Mouse (Mus musculus) limb, embryonic 13.5 days (tissue): ENCODE measurements at regions not wholly inside any gene's neighbourhood (a gene's known extent, or its start where the extent isn't known, plus 50 kb on each side); places are given as distances from the start of the nearest gene placed in this dataset.
A peak's percentile ranks its signal among the peaks of the same experiment; 100 is the strongest.

Experiments used
- ATAC-seq: fragments of 200-750 bp; cut with Nextera tagmentation; 2 replicates; pipeline ENCODE4 v1.8.0; 2017; ENCODE audit warnings: low read depth, moderate number of reproducible peaks, moderate TSS enrichment; ENCODE audit not compliant: low FRiP score
- H3K27ac ChIP-seq: fragments of 300-500 bp; sonication (generic); 2 replicates; pipeline ENCODE4 v1.5.1; 2015; ENCODE audit warnings: inconsistent platforms, mild to moderate bottlenecking, moderate library complexity
- H3K27me3 ChIP-seq: fragments of 300-500 bp; sonication (generic); 2 replicates; pipeline ENCODE4 v1.6.1; 2015; ENCODE audit warnings: mild to moderate bottlenecking, inconsistent platforms
- H3K36me3 ChIP-seq: fragments of 300-500 bp; sonication (generic); 2 replicates; pipeline ENCODE4 v1.6.1; 2015; ENCODE audit warnings: inconsistent platforms, mild to moderate bottlenecking, moderate library complexity
- H3K4me1 ChIP-seq: fragments of 300-500 bp; sonication (generic); 2 replicates; pipeline ENCODE4 v1.6.1; 2015; ENCODE audit warnings: inconsistent platforms
- H3K4me2 ChIP-seq: fragments of 300-500 bp; sonication (generic); replicated peaks from 2 replicates; pipeline ENCODE4 v1.6.1; 2015; ENCODE audit warnings: inconsistent platforms, mild to moderate bottlenecking, moderate library complexity
- H3K4me3 ChIP-seq: fragments of 300-500 bp; sonication (generic); 2 replicates; pipeline ENCODE4 v1.5.1; 2015; ENCODE audit warnings: moderate library complexity, mild to moderate bottlenecking, inconsistent platforms
- H3K9ac ChIP-seq: fragments of 300-500 bp; sonication (generic); 2 replicates; pipeline ENCODE4 v1.6.1; 2015; ENCODE audit warnings: mild to moderate bottlenecking, inconsistent platforms
- H3K9me3 ChIP-seq: fragments of 300-500 bp; sonication (generic); 2 replicates; pipeline ENCODE4 v1.6.1; 2016; ENCODE audit warnings: inconsistent platforms
- WGBS: fragments of 180-500 bp; shearing (Covaris S2); methylation state at CpG from one replicate; pipeline ENCODE4 v1.1.7; 2015; 5-methylcytosine and 5-hydroxymethylcytosine counted together

- Histone ChIP-seq H3K4me1 (peaks cover 79% of the 10 kb centered on the region), H3K27me3 (no peaks in the 10 kb centered on the region), H3K9ac (no peak overlapping the region; the same call in 1 of the 2 replicates), H3K4me3 (no peak overlapping the region), H3K9me3 (no peaks in the 10 kb centered on the region; the same call in 1 of the 2 replicates), H3K4me2 (no peak overlapping the region; the same call in 1 of the 2 replicates), H3K27ac (peak overlapping the region; percentile 86), H3K36me3 (no peaks in the 10 kb centered on the region)
- 26% methylated on average over 13 of the region's 13 CpGs for WGBS
- 0 out of 2 replicates have a peak, but pooled peaks have one; percentile 12 for ATAC-seq
These were observed 142.4 kb downstream of the Zfp36l1 start for GRCm38 (mm10) chr12:79970227-79970901.

- Histone ChIP-seq H3K27me3 (no peaks in the 10 kb centered on the region), H3K4me3 (no peak overlapping the region), H3K4me2 (no peak overlapping the region), H3K4me1 (peaks cover 79% of the 10 kb centered on the region), H3K9me3 (no peaks in the 10 kb centered on the region; the same call in 1 of the 2 replicates), H3K9ac (no peak overlapping the region), H3K27ac (peak overlapping the region; percentile 86), H3K36me3 (no peaks in the 10 kb centered on the region)
- no peak for ATAC-seq
- WGBS = 88% methylated on average over 3 of the region's 3 CpGs
These were observed 143.2 kb downstream of the Zfp36l1 start for GRCm38 (mm10) chr12:79969346-79970226.

- H3K4me1 ChIP-seq = peaks cover 72% of the 10 kb centered on the region
- 46% methylated on average over 3 of the region's 3 CpGs for WGBS
- H3K36me3 ChIP-seq = no peaks in the 10 kb centered on the region
- no peaks in the 10 kb centered on the region; the same call in 1 of the 2 replicates for H3K9me3 ChIP-seq
- H3K27me3 ChIP-seq = no peaks in the 10 kb centered on the region
- peak overlapping the region; percentile 61; the same call in 1 of the 2 replicates for H3K27ac ChIP-seq
- H3K9ac ChIP-seq = no peak overlapping the region
- H3K4me2 ChIP-seq = no peak overlapping the region
- H3K4me3 ChIP-seq = no peak overlapping the region
- ATAC-seq = no peak
These were observed 144.1 kb downstream of the Zfp36l1 start for GRCm38 (mm10) chr12:79968676-79969075.

GRCm38 (mm10) chr12:79967491-79968255, 145.1 kb downstream of the Zfp36l1 start:
- Histone ChIP-seq H3K27me3 (no peaks in the 10 kb centered on the region), H3K36me3 (no peaks in the 10 kb centered on the region), H3K9me3 (no peaks in the 10 kb centered on the region; the same call in 1 of the 2 replicates), H3K4me1 (peaks cover 74% of the 10 kb centered on the region), H3K9ac (no peak overlapping the region), H3K4me3 (no peak overlapping the region), H3K27ac (peak overlapping the region; percentile 80), H3K4me2 (no peak overlapping the region)
- WGBS = 69% methylated on average over 11 of the region's 11 CpGs
- ATAC-seq = no peak

GRCm38 (mm10) chr12:79966621-79967490, 146.0 kb downstream of the Zfp36l1 start:
- WGBS = 42% methylated on average over 12 of the region's 12 CpGs
- no peak overlapping the region for H3K4me2 ChIP-seq
- no peaks in the 10 kb centered on the region for H3K36me3 ChIP-seq
- peaks cover 72% of the 10 kb centered on the region for H3K4me1 ChIP-seq
- H3K9ac ChIP-seq = no peak overlapping the region
- no peak for ATAC-seq
- H3K27me3 ChIP-seq = no peaks in the 10 kb centered on the region
- peak overlapping the region; percentile 89; the same call in 1 of the 2 replicates for H3K27ac ChIP-seq
- H3K9me3 ChIP-seq = no peaks in the 10 kb centered on the region
- H3K4me3 ChIP-seq = no peak overlapping the region

GRCm38 (mm10) chr12:79966289-79966615, 146.6 kb downstream of the Zfp36l1 start:
- peak overlapping the region; percentile 64 for H3K9ac ChIP-seq
- no peak overlapping the region; the same call in 1 of the 2 replicates for H3K4me3 ChIP-seq
- 0 out of 2 replicates have a peak, but pooled peaks have one; percentile 3 for ATAC-seq
- no peaks in the 10 kb centered on the region for H3K36me3 ChIP-seq
- H3K27ac ChIP-seq = peak overlapping the region; percentile 89
- H3K27me3 ChIP-seq = no peaks in the 10 kb centered on the region
- peaks cover 67% of the 10 kb centered on the region for H3K4me1 ChIP-seq
- H3K9me3 ChIP-seq = no peaks in the 10 kb centered on the region
- peak overlapping the region; percentile 61 for H3K4me2 ChIP-seq
- 31% methylated on average over 6 of the region's 6 CpGs for WGBS

GRCm38 (mm10) chr12:79965471-79966288, 147.1 kb downstream of the Zfp36l1 start:
- 4% methylated on average over 46 of the region's 46 CpGs for WGBS
- H3K27me3 ChIP-seq = no peaks in the 10 kb centered on the region
- peak overlapping the region; percentile 64 for H3K9ac ChIP-seq
- H3K27ac ChIP-seq = peak overlapping the region; percentile 89
- H3K36me3 ChIP-seq = no peaks in the 10 kb centered on the region
- peak overlapping the region; percentile 61 for H3K4me2 ChIP-seq
- H3K4me1 ChIP-seq = peaks cover 67% of the 10 kb centered on the region
- H3K9me3 ChIP-seq = no peaks in the 10 kb centered on the region
- ATAC-seq = peak; percentile 64
- H3K4me3 ChIP-seq = peak overlapping the region; percentile 33

GRCm38 (mm10) chr12:79963443-79964025, 149.3 kb downstream of the Zfp36l1 start:
- Histone ChIP-seq H3K4me1 (peaks cover 48% of the 10 kb centered on the region), H3K27me3 (no peaks in the 10 kb centered on the region), H3K4me3 (no peak overlapping the region), H3K36me3 (no peaks in the 10 kb centered on the region), H3K9me3 (no peaks in the 10 kb centered on the region), H3K9ac (no peak overlapping the region), H3K4me2 (no peak overlapping the region), H3K27ac (0 out of 2 replicates have a peak overlapping the region, but pooled peaks have one; percentile 1)
- WGBS = 57% methylated on average over 9 of the region's 9 CpGs
- ATAC-seq = no peak

- H3K4me2 ChIP-seq = no peak overlapping the region
- no peak overlapping the region for H3K4me3 ChIP-seq
- H3K4me1 ChIP-seq = peaks cover 44% of the 10 kb centered on the region
- no peaks in the 10 kb centered on the region for H3K27me3 ChIP-seq
- 94% methylated on average over 11 of the region's 11 CpGs for WGBS
- H3K27ac ChIP-seq = 0 out of 2 replicates have a peak overlapping the region, but pooled peaks have one; percentile 1
- H3K36me3 ChIP-seq = no peaks in the 10 kb centered on the region
- no peak for ATAC-seq
- no peak overlapping the region for H3K9ac ChIP-seq
- H3K9me3 ChIP-seq = no peaks in the 10 kb centered on the region
These were observed 150.1 kb downstream of the Zfp36l1 start for GRCm38 (mm10) chr12:79962649-79963236.

- no peak for ATAC-seq
- Histone ChIP-seq H3K36me3 (no peaks in the 10 kb centered on the region), H3K27ac (no peak overlapping the region), H3K27me3 (no peaks in the 10 kb centered on the region), H3K9me3 (no peaks in the 10 kb centered on the region), H3K4me3 (no peak overlapping the region), H3K9ac (no peak overlapping the region), H3K4me2 (no peak overlapping the region), H3K4me1 (peaks cover 40% of the 10 kb centered on the region)
- WGBS = 85% methylated on average over 4 of the region's 4 CpGs
These were observed 150.9 kb downstream of the Zfp36l1 start for GRCm38 (mm10) chr12:79961881-79962280.
